Mouse (Mus musculus): ENCODE measurements around the gene Odaph. TPM values are rescaled to one million over a fixed set of nuclear protein-coding genes. Genes with fewer than 3 reads are reported as not detected.
"Not testable (repeated sequence)": the region's sequence is repeated elsewhere in the genome, so short reads cannot be mapped to it uniquely, and the experiment has no call there.

Gene Odaph
- polyA plus RNA-seq (2015; fragmentation: Nextera tagmentation; extraction: Ambion mirVana), result not detected in 2 replicates

DNA sequence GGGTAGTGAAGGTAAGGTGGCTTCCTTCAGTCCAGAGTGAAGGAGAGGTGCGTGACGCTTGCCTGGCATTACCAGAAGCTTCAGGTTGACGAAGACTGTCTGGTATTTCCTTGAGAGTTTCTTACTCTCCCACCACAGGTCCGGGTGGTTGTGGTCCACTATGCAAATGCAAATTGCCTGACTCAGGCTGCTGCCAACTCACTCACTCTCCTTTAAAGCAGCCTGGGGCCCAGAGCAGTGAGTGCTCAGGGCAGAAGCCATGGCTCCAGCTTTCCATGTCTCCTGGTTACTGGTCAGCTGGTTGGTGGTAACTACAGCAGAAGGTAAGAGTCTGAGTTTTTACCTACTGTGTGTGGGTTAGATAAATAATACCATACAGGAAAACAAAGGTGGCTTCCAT is at the start of gene Odaph:
TSS of gene Odaph (plus strand) at position 240 of the 400 bp plus-strand sequence.
- no peaks in the 10 kb centered on the region for H3K27me3 ChIP-seq (ENCODE audit: control insufficient read depth, insufficient read depth, low read depth, low read length)
- H3K4me1 ChIP-seq (replicated peaks; ENCODE audit: control insufficient read depth, insufficient read depth, low read length), result no peaks in the 10 kb centered on the region
- no peak within 1 kb of the TSS for H3K4me3 ChIP-seq (ENCODE audit: low read length)
- no peak within 1 kb of the TSS for H3K27ac ChIP-seq (ENCODE audit: low read length)
- H3K4me2 ChIP-seq (ENCODE audit: low read depth, low read length), result no peak within 1 kb of the TSS
- H3K9ac ChIP-seq (ENCODE audit: low read length), result no peak within 1 kb of the TSS
- no peak for ATAC-seq (ENCODE audit: low read depth)
- H3K9me3 ChIP-seq (ENCODE audit: control insufficient read depth, low read length), result no peaks in the 10 kb centered on the region
- 67% methylated on average over 4 of the region's 4 CpGs for WGBS
- no peaks in the 10 kb centered on the region for H3K36me3 ChIP-seq (ENCODE audit: control insufficient read depth, insufficient read depth, low read length)

DNA sequence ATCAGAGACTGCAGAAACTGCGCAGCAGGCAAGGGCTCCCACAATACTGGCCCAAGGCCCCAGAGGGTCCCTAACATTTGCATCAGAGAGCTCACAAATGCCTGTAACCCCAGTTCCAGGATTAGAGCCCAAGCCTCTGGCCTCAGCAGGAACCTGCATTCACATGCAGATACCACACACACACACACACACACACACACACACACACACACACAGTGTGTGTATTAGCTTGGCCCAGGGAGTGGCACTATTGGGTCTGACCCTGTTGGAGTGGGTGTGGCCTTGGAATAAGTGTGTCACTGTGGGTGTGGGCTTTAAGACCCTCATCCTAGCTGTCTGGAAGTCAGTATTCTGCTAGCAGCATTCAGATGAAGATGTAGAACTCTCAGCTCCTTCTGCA is 41.7 kb upstream of the Odaph start:
- not testable (repeated sequence) for H3K27ac ChIP-seq (ENCODE audit: low read length); ATAC-seq (ENCODE audit: low read depth); H3K4me2 ChIP-seq (ENCODE audit: low read depth, low read length); H3K9me3 ChIP-seq (ENCODE audit: control insufficient read depth, low read length); H3K4me3 ChIP-seq (ENCODE audit: low read length); H3K9ac ChIP-seq (ENCODE audit: low read length); H3K4me1 ChIP-seq (replicated peaks; ENCODE audit: control insufficient read depth, insufficient read depth, low read length); H3K27me3 ChIP-seq (ENCODE audit: control insufficient read depth, insufficient read depth, low read depth, low read length)
- WGBS, result 75% methylated on average over 1 of the region's 1 CpGs
- H3K36me3 ChIP-seq (ENCODE audit: control insufficient read depth, insufficient read depth, low read length), result peaks cover 24% of the 10 kb centered on the region

- H3K9ac ChIP-seq (ENCODE audit: low read length), result no peak overlapping the region
- H3K4me1 ChIP-seq (replicated peaks; ENCODE audit: control insufficient read depth, insufficient read depth, low read length), result no peaks in the 10 kb centered on the region
- WGBS, result 96% methylated on average over 4 of the region's 4 CpGs
- H3K27me3 ChIP-seq (ENCODE audit: control insufficient read depth, insufficient read depth, low read depth, low read length), result no peaks in the 10 kb centered on the region
- no peak overlapping the region for H3K27ac ChIP-seq (ENCODE audit: low read length)
- peaks cover 27% of the 10 kb centered on the region for H3K36me3 ChIP-seq (ENCODE audit: control insufficient read depth, insufficient read depth, low read length)
- no peaks in the 10 kb centered on the region for H3K9me3 ChIP-seq (ENCODE audit: control insufficient read depth, low read length)
- ATAC-seq (ENCODE audit: low read depth), result no peak
- no peak overlapping the region for H3K4me3 ChIP-seq (ENCODE audit: low read length)
- no peak overlapping the region for H3K4me2 ChIP-seq (ENCODE audit: low read depth, low read length)
Observed at GRCm38 (mm10) chr5:91947008-91947407, 40.3 kb upstream of the Odaph start.

GRCm38 (mm10) chr5:91949441-91949840 is 37.8 kb upstream of the Odaph start:
- Histone ChIP-seq H3K9me3 (ENCODE audit: control insufficient read depth, low read length) (no peaks in the 10 kb centered on the region), H3K4me2 (ENCODE audit: low read depth, low read length) (no peak overlapping the region), H3K27me3 (ENCODE audit: control insufficient read depth, insufficient read depth, low read depth, low read length) (no peaks in the 10 kb centered on the region), H3K9ac (ENCODE audit: low read length) (no peak overlapping the region), H3K36me3 (ENCODE audit: control insufficient read depth, insufficient read depth, low read length) (peaks cover 35% of the 10 kb centered on the region), H3K4me1 (replicated peaks; ENCODE audit: control insufficient read depth, insufficient read depth, low read length) (no peaks in the 10 kb centered on the region), H3K27ac (ENCODE audit: low read length) (no peak overlapping the region), H3K4me3 (ENCODE audit: low read length) (no peak overlapping the region)
- no peak for ATAC-seq (ENCODE audit: low read depth)
- WGBS, result 90% methylated on average over 7 of the region's 7 CpGs

- Histone ChIP-seq H3K9me3 (ENCODE audit: control insufficient read depth, low read length) (no peaks in the 10 kb centered on the region), H3K27ac (ENCODE audit: low read length) (no peak overlapping the region), H3K36me3 (ENCODE audit: control insufficient read depth, insufficient read depth, low read length) (peaks cover 36% of the 10 kb centered on the region), H3K9ac (ENCODE audit: low read length) (no peak overlapping the region), H3K4me1 (replicated peaks; ENCODE audit: control insufficient read depth, insufficient read depth, low read length) (no peaks in the 10 kb centered on the region), H3K4me3 (ENCODE audit: low read length) (no peak overlapping the region), H3K4me2 (ENCODE audit: low read depth, low read length) (no peak overlapping the region), H3K27me3 (ENCODE audit: control insufficient read depth, insufficient read depth, low read depth, low read length) (no peaks in the 10 kb centered on the region)
- no peak for ATAC-seq (ENCODE audit: low read depth)
Observed at GRCm38 (mm10) chr5:91951404-91951803, 35.9 kb upstream of the Odaph start.

DNA sequence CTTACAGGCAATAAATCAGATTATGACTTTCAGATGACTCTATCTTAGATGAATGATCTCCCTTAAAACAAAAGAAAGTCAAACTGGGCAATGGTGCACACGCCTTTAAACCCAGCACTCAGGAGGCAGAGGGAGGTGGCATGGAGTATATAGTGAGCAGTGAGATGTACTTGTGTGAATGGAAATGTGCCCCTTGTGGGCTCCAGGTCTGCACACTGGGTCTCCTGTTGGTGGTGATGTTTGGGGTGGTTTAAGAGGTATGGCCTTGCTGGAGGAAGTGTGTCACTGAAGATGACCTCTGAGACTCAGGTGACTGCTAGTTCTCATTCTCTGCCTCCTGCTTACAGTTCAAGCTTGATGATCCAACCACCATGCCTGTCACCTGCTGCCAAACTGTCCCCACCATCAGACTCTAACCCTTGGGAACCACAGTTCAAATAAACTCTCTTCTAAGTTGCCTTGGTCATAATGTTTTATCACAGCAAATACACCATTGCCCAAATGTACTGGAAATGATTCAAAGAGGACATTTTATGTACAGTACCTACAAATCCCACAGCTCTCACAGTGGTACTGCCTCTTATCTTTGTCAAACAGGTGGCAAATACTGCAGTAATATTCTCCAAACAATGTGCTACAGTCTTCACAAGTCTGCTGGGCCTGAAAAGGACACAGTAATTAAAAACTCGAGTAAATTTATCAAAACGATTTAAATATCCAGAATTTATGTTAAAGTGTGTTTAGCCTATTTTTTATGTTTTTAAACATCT is 30.1 kb upstream of the Odaph start:
- Histone ChIP-seq H3K4me2 (ENCODE audit: low read depth, low read length) (no peak overlapping the region), H3K27ac (ENCODE audit: low read length) (no peak overlapping the region), H3K27me3 (ENCODE audit: control insufficient read depth, insufficient read depth, low read depth, low read length) (no peaks in the 10 kb centered on the region), H3K36me3 (ENCODE audit: control insufficient read depth, insufficient read depth, low read length) (peaks cover 23% of the 10 kb centered on the region), H3K9me3 (ENCODE audit: control insufficient read depth, low read length) (no peaks in the 10 kb centered on the region), H3K4me1 (replicated peaks; ENCODE audit: control insufficient read depth, insufficient read depth, low read length) (peaks cover 15% of the 10 kb centered on the region), H3K4me3 (ENCODE audit: low read length) (no peak overlapping the region), H3K9ac (ENCODE audit: low read length) (no peak overlapping the region)
- no peak for ATAC-seq (ENCODE audit: low read depth)
- 91% methylated on average over 3 of the region's 3 CpGs for WGBS

DNA sequence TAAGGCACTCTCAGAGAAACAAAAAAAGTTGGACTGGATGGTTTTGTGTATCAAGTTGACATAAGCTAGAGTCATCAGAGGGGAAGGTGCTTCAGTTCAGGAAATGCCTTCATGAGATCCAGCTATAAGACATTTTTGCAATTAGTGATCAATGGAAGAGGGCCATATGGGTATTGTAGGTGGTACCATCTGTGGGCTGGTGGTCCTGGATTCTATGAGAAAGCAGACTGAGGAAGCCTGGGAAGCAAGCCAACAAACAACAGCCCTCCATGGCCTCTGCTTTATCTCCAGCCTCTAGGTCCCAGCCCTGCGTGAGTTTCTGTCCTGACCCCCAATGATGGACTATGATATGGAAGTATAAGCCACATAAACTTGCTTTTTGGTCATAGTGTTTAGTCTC is 28.2 kb upstream of the Odaph start:
- Histone ChIP-seq H3K4me1 (replicated peaks; ENCODE audit: control insufficient read depth, insufficient read depth, low read length) (peaks cover 15% of the 10 kb centered on the region), H3K9ac (ENCODE audit: low read length) (no peak overlapping the region), H3K4me3 (ENCODE audit: low read length) (no peak overlapping the region), H3K27me3 (ENCODE audit: control insufficient read depth, insufficient read depth, low read depth, low read length) (no peaks in the 10 kb centered on the region), H3K9me3 (ENCODE audit: control insufficient read depth, low read length) (no peaks in the 10 kb centered on the region), H3K36me3 (ENCODE audit: control insufficient read depth, insufficient read depth, low read length) (peaks cover 15% of the 10 kb centered on the region), H3K27ac (ENCODE audit: low read length) (no peak overlapping the region), H3K4me2 (ENCODE audit: low read depth, low read length) (no peak overlapping the region)
- ATAC-seq (ENCODE audit: low read depth), result no peak
- WGBS, result 74% methylated on average over 1 of the region's 1 CpGs

GRCm38 (mm10) chr5:91959986-91960385 is 27.3 kb upstream of the Odaph start:
- Histone ChIP-seq H3K9ac (ENCODE audit: low read length) (no peak overlapping the region), H3K4me1 (replicated peaks; ENCODE audit: control insufficient read depth, insufficient read depth, low read length) (peaks cover 15% of the 10 kb centered on the region), H3K9me3 (ENCODE audit: control insufficient read depth, low read length) (no peaks in the 10 kb centered on the region), H3K4me3 (ENCODE audit: low read length) (no peak overlapping the region), H3K27me3 (ENCODE audit: control insufficient read depth, insufficient read depth, low read depth, low read length) (no peaks in the 10 kb centered on the region), H3K4me2 (ENCODE audit: low read depth, low read length) (peak overlapping the region; percentile 78), H3K36me3 (ENCODE audit: control insufficient read depth, insufficient read depth, low read length) (peaks cover 12% of the 10 kb centered on the region), H3K27ac (ENCODE audit: low read length) (no peak overlapping the region)
- ATAC-seq (ENCODE audit: low read depth), result no peak
- 57% methylated on average over 1 of the region's 1 CpGs for WGBS

- WGBS, result 37% methylated on average over 3 of the region's 3 CpGs
- peak overlapping the region; percentile 0; the same call in 1 of the 2 replicates for H3K9ac ChIP-seq (ENCODE audit: low read length)
- ATAC-seq (ENCODE audit: low read depth), result no peak
Observed at GRCm38 (mm10) chr5:91960606-91961254, 26.5 kb upstream of the Odaph start.

More at GRCm38 (mm10) chr5:91960606-91961254, 26.5 kb upstream of the Odaph start:
- Histone ChIP-seq H3K36me3 (ENCODE audit: control insufficient read depth, insufficient read depth, low read length) (peaks cover 11% of the 10 kb centered on the region), H3K9me3 (ENCODE audit: control insufficient read depth, low read length) (no peaks in the 10 kb centered on the region), H3K27ac (ENCODE audit: low read length) (peak overlapping the region; percentile 71), H3K4me2 (ENCODE audit: low read depth, low read length) (peak overlapping the region; percentile 78), H3K4me1 (replicated peaks; ENCODE audit: control insufficient read depth, insufficient read depth, low read length) (peaks cover 15% of the 10 kb centered on the region), H3K4me3 (ENCODE audit: low read length) (peak overlapping the region; percentile 11), H3K27me3 (ENCODE audit: control insufficient read depth, insufficient read depth, low read depth, low read length) (no peaks in the 10 kb centered on the region)

All from lung, embryonic 16.5 days (tissue).